Mouse (Mus musculus) lung, postnatal 0 days (tissue): Measurements from ENCODE around the gene Crabp2. TPM values are rescaled to one million over a fixed set of nuclear protein-coding genes. Genes with fewer than 3 reads are reported as not detected.

Source experiments
- ATAC-seq: fragments of 200-750 bp; cut with Nextera tagmentation; 2 replicates; pipeline ENCODE4 v1.8.0; 2017; ENCODE audit warnings: moderate library complexity
- DNase-seq: peaks from one replicate; pipeline ENCODE4 v3.0.0-alpha.2; 2016; ENCODE audit warnings: low spot score
- H3K27ac ChIP-seq: fragments of 300-500 bp; sonication (generic); 2 replicates; pipeline ENCODE4 v1.5.1; 2014; ENCODE audit warnings: antibody characterized with exemption, mild to moderate bottlenecking, low read length, mixed read lengths
- H3K27me3 ChIP-seq: fragments of 300-500 bp; sonication (generic); replicated peaks from 2 replicates; pipeline ENCODE4 v1.6.1; 2014; ENCODE audit warnings: low read length, mixed read lengths; ENCODE audit not compliant: insufficient read depth
- H3K36me3 ChIP-seq: fragments of 300-500 bp; sonication (generic); 2 replicates; pipeline ENCODE4 v1.6.1; 2014; ENCODE audit warnings: low read length, mixed read lengths; ENCODE audit not compliant: insufficient read depth
- H3K4me1 ChIP-seq: fragments of 300-500 bp; sonication (generic); 2 replicates; pipeline ENCODE4 v1.6.1; 2014; ENCODE audit warnings: antibody characterized with exemption, low read depth, low read length, mixed read lengths; ENCODE audit not compliant: insufficient read depth
- H3K4me2 ChIP-seq: fragments of 300-500 bp; sonication (generic); replicated peaks from 2 replicates; pipeline ENCODE4 v1.6.1; 2014; ENCODE audit warnings: low read depth, mild to moderate bottlenecking, low read length, moderate library complexity, mixed read lengths
- H3K4me3 ChIP-seq: fragments of 300-500 bp; sonication (generic); 2 replicates; pipeline ENCODE4 v1.5.1; 2014; ENCODE audit warnings: low read depth, low read length
- H3K9ac ChIP-seq: fragments of 300-500 bp; sonication (generic); replicated peaks from 2 replicates; pipeline ENCODE4 v1.6.1; 2014; ENCODE audit warnings: low read depth, mild to moderate bottlenecking
- H3K9me3 ChIP-seq: fragments of 300-500 bp; sonication (generic); 2 replicates; pipeline ENCODE4 v1.6.1; 2016; ENCODE audit warnings: low read length, mixed read lengths
- CTCF ChIP-seq: IDR thresholded peaks from 2 replicates; pipeline ENCODE4 v1.5.1; 2016; ENCODE audit warnings: antibody characterized with exemption, mild to moderate bottlenecking
- EP300 ChIP-seq: IDR thresholded peaks from 2 replicates; pipeline ENCODE4 v1.6.1; 2016; ENCODE audit warnings: antibody characterized with exemption, mild to moderate bottlenecking, control low read depth
- WGBS: fragments of 180-500 bp; shearing (Covaris S2); extraction: QIAGEN DNeasy Blood & Tissue Kit; methylation state at CpG from one replicate; pipeline ENCODE4 v1.1.7; 2014; 5-methylcytosine and 5-hydroxymethylcytosine counted together
- polyA plus RNA-seq: library from polyadenylated mRNA; unstranded; fragments of >200 nt; fragmentation: Nextera tagmentation; extraction: Ambion mirVana; gene quantifications from 2 replicates; pipeline ENCODE4 v1.2.1, GENCODE M21; 2015

The Crabp2 gene
- polyA plus RNA-seq, 1 experiment from 2014 or later, result 0.21 TPM

DNA sequence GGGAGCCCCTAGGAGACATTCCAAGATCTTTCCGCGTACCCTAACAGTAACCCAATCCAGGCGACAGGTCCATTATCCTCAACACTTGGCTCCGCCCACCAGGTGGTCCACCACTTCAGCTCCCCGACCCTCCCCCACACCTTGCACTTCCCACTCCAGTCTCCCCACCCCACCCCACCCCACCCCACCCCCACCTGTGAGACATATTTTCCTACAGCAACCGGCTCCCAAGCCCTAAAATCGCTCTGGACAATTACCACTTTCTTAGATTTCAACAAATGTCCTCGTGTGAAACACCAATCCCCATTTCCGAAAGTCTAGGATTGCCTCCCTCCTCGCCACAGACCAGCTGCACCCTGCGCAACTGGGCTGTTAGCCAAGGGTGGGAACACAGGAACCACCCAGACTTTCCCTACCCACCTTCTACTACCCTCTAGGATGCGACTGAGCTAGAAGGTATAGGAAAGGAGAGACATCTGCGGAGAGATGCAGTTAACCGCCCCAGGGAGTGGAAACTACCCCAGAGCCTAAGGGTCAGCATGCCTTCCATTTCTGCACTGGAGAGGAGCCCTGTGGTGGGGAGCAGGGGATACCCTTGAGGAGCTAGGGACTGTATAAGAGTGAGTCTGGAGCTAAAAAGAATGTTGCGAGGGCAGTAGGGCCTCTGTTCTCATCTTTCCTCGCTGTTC, 944 bp downstream of the Crabp2 start:
- Histone ChIP-seq H3K36me3 (no peaks in the 10 kb centered on the region), H3K9me3 (no peaks in the 10 kb centered on the region), H3K9ac (no peak overlapping the region), H3K27ac (no peak overlapping the region), H3K4me3 (no peak overlapping the region), H3K4me2 (no peak overlapping the region), H3K4me1 (peaks cover 18% of the 10 kb centered on the region), H3K27me3 (peaks cover 14% of the 10 kb centered on the region; the same call in 1 of the 2 replicates)
- TF ChIP-seq CTCF (no peak), EP300 (no peak)
- 24% methylated on average over 16 of the region's 16 CpGs for WGBS
- no peak for ATAC-seq
- no peak for DNase-seq

DNA sequence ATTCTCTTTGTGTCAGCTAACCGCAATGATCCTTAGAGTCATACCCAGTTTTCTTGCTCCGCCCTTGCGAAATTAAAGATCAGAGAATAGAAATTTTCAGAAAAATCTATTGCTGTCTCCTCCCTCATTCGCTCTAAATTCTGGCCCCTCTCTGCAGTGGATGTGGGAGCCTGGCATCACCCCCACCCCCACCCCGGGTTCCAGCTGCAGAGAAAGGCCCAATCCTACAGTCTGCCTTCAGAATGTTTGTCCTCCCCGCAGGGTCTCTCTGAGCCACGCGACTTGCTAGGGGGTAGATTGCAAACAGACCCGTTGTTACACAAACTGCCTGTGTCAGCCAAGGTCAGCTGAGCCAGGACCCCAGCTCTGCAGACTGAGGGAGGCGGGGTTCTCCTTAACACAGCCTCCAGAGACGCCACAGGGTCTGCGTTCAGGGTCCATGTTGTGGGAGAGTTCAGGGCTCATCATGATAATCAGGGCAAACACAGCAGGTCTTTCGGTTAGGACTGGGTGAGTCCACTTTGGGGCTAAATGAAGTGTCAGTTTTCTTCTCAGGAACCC, 1.6 kb downstream of the Crabp2 start:
- ATAC-seq, result no peak
- Histone ChIP-seq H3K27ac (no peak overlapping the region), H3K9me3 (no peaks in the 10 kb centered on the region), H3K4me2 (no peak overlapping the region), H3K36me3 (no peaks in the 10 kb centered on the region), H3K4me3 (no peak overlapping the region), H3K9ac (no peak overlapping the region), H3K4me1 (peaks cover 18% of the 10 kb centered on the region), H3K27me3 (peaks cover 14% of the 10 kb centered on the region; the same call in 1 of the 2 replicates)
- 18% methylated on average over 13 of the region's 13 CpGs for WGBS
- TF ChIP-seq CTCF (no peak), EP300 (no peak)
- no peak for DNase-seq

DNA sequence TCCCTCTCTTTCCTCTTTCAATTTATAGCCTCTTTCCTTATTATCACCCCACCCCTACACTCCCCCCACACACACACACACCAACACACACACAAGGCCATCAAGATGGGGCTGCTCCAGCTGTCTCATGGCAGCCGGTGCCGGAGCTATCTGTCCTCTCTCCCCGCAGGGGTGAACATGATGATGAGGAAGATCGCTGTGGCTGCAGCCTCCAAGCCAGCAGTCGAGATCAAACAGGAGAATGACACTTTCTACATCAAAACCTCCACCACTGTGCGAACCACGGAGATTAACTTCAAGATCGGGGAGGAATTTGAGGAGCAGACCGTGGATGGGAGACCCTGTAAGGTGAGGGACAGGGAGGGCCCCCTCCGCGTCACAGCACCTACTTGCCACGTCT, 3.5 kb downstream of the Crabp2 start:
- no peak for ATAC-seq
- H3K4me3 ChIP-seq, result no peak overlapping the region
- TF ChIP-seq CTCF, result no peak
- TF ChIP-seq EP300, result no peak
- no peaks in the 10 kb centered on the region for H3K36me3 ChIP-seq
- peaks cover 14% of the 10 kb centered on the region; the same call in 1 of the 2 replicates for H3K27me3 ChIP-seq
- no peak overlapping the region for H3K27ac ChIP-seq
- H3K9me3 ChIP-seq, result no peaks in the 10 kb centered on the region
- H3K4me1 ChIP-seq, result peaks cover 18% of the 10 kb centered on the region
- H3K9ac ChIP-seq, result no peak overlapping the region
- no peak for DNase-seq
- H3K4me2 ChIP-seq, result peak overlapping the region; percentile 37
- WGBS, result 16% methylated on average over 12 of the region's 12 CpGs

DNA sequence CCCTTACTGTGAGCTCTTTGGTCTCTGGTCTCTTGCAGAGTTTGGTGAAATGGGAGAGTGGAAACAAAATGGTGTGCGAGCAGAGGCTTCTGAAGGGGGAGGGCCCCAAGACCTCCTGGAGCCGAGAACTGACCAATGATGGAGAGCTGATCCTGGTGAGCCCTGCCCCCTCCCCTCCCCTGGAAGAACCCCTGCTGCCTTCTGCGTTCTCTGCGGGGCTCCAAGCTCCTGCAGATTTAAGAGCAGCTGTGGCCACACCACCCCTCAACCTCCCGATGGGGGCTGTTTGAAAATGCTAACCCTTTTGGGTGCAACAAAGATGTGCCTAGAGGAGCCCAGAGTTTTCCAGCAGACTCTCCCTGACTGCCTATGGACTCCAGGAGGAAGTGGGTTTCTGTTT, 4.0 kb downstream of the Crabp2 start:
- WGBS, result 4% methylated on average over 5 of the region's 5 CpGs
- no peak for TF ChIP-seq CTCF
- Histone ChIP-seq H3K9me3 (no peaks in the 10 kb centered on the region), H3K36me3 (no peaks in the 10 kb centered on the region), H3K27ac (no peak overlapping the region), H3K9ac (no peak overlapping the region), H3K27me3 (peaks cover 14% of the 10 kb centered on the region; the same call in 1 of the 2 replicates), H3K4me2 (peak overlapping the region; percentile 37), H3K4me3 (peak overlapping the region; percentile 6; the same call in 1 of the 2 replicates), H3K4me1 (peaks cover 13% of the 10 kb centered on the region)
- peak; percentile 82 for ATAC-seq
- DNase-seq, result peak; percentile 71

DNA sequence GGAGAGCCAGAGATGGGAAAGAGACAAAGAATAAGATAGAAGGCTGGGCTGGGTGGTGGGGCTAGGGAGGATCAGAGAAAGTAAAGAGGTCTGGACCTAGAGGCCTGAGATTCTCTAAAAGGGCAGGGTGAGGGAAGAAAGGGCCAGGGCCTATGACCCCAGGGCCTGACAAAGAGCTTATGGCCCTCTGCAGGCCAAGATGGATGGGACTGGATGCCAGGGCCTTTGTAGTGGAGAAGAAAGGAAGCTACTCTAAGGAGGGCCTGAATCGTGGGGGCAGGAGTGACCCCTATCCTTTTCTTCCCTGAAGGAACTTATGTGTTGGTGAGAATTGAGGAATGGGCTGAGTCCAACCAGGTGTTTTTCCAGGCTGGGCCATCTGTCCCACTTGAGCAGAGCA, 9.6 kb downstream of the Crabp2 start:
- TF ChIP-seq EP300 (no peak), CTCF (no peak)
- H3K36me3 ChIP-seq, result no peaks in the 10 kb centered on the region
- H3K4me2 ChIP-seq, result no peak overlapping the region
- H3K27me3 ChIP-seq, result no peaks in the 10 kb centered on the region
- no peak overlapping the region for H3K27ac ChIP-seq
- no peaks in the 10 kb centered on the region for H3K9me3 ChIP-seq
- H3K4me3 ChIP-seq, result no peak overlapping the region
- DNase-seq (no peak), ATAC-seq (no peak)
- no peak overlapping the region for H3K9ac ChIP-seq
- no peaks in the 10 kb centered on the region; the same call in 1 of the 2 replicates for H3K4me1 ChIP-seq
- WGBS, result 64% methylated on average over 1 of the region's 1 CpGs

DNA sequence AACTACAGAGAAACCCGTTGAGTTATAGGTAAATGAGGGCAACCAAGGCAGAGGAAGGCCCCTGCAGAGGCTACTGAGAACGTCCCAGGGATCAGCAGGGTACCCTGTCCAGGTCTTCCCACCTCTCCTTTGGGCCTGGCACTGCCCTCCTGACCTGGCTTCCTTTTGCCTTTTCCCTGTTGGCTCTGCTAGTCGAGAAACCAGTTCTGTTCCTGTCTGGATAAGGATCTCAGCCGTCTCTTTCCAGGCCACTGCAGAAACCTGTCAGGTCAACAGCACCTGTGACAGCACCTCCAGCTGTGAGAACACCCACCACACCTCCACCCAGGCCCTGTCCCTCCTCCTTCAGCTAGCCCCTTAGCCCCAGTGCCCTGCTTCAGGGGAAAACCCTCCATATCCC, 10.0 kb downstream of the Crabp2 start:
- Histone ChIP-seq H3K27me3 (no peaks in the 10 kb centered on the region), H3K9ac (no peak overlapping the region), H3K4me1 (no peaks in the 10 kb centered on the region; the same call in 1 of the 2 replicates), H3K4me3 (no peak overlapping the region), H3K36me3 (no peaks in the 10 kb centered on the region), H3K4me2 (no peak overlapping the region), H3K27ac (no peak overlapping the region), H3K9me3 (no peaks in the 10 kb centered on the region)
- no peak for ATAC-seq
- TF ChIP-seq EP300, result no peak
- TF ChIP-seq CTCF, result no peak
- no peak for DNase-seq
- WGBS, result 25% methylated on average over 4 of the region's 4 CpGs
